Mouse (Mus musculus): Measurements from ENCODE around the gene Nudt14. TPM values are rescaled to one million over a fixed set of nuclear protein-coding genes. Genes with fewer than 3 reads are reported as not detected.

Gene Nudt14
- total and polyA plus RNA-seq, 3 experiments: 17.7 to 23.9 (median 20.7) TPM

DNA sequence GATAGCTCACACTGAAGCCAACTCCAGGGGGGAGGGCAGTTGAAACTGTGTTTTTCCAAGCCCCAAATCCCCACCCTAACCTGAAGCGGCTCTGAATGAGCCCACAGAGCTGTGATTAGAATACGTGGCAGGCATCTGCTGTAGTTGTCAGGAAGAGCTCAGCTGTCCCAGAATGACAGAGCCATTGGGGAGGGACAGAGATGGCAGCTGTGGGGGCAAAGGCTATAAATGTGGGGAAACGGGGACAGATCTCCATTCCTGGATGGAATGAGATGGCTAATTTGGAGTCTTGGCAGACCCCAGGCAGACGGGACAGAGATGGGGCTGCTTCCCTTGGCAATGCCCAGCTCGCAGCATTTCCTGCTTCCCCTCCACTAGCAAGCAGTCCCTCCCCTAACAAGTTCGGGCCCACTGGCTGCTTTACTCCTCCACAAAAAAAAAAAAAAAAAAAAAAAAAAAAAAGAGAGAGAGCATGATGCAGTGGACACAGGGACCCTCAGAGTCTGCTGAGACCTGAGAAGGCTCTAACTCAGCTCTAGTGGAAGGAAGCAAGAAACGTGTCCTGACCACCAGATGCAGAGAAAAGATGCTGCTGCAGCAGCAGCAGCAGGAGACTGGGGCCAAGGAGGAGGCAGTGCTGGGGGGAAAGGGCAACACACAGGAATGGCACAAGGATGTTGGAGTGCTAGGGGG lies 9.4 kb upstream of the Nudt14 start:
- dilution Hi-C loops (cut with MboI; ENCODE audit: extremely low pct_ligation_motif_present, extremely low pct_unique_long_range_greater_than_20kb, low sequenced_read_pairs) (no loop called here), in situ Hi-C loops (cut with MboI; ENCODE audit: low pct_ligation_motif_present, low pct_unique_long_range_greater_than_20kb, low sequenced_read_pairs) (no loop called here)
- H3K79me2 ChIP-seq (replicated peaks; ENCODE audit: control insufficient read depth, extremely low read depth, insufficient read depth, poor library complexity, severe bottlenecking): no peaks in the 10 kb centered on the region
- H3K36me3 ChIP-seq (replicated peaks in 1 of 2; ENCODE audit: control insufficient read depth in 1 of 2, insufficient read depth in 1 of 2, low read length in 1 of 2): peaks cover 0 to 14% of the 10 kb centered on the region in 2 experiments
- H3K9ac ChIP-seq (ENCODE audit: insufficient read depth, low read depth): no peak overlapping the region
- peaks cover 3 to 12% of the 10 kb centered on the region in 2 experiments; a peak in 3 of 4 replicates for H3K4me1 ChIP-seq (ENCODE audit: control insufficient read depth in 1 of 2, insufficient read depth in 2 of 2)
- H3K4me3 ChIP-seq (replicated peaks in 1 of 3; ENCODE audit: low read depth in 2 of 3, low read length in 2 of 3, poor library complexity in 1 of 3): no peak overlapping the region
- no peaks in the 10 kb centered on the region for H3K9me3 ChIP-seq (replicated peaks; ENCODE audit: low read length)
- peaks cover 32% of the 10 kb centered on the region for H3K27me3 ChIP-seq (replicated peaks)
- TF ChIP-seq ZNF384 (IDR thresholded peaks at IDR 0.05; ENCODE audit: low read depth, low read length): peak; percentile 34; the same call in 1 of the 2 replicates
- TF ChIP-seq PAX5 (IDR thresholded peaks at IDR 0.05; ENCODE audit: low read length): no peak
- no peak overlapping the region for H3K27ac ChIP-seq (ENCODE audit: insufficient read depth, low read depth)
- no peak for DNase-seq (ENCODE audit: extremely low read depth)
- no peak overlapping the region for H3K4me2 ChIP-seq (ENCODE audit: insufficient read depth, low read depth, poor library complexity, severe bottlenecking)

DNA sequence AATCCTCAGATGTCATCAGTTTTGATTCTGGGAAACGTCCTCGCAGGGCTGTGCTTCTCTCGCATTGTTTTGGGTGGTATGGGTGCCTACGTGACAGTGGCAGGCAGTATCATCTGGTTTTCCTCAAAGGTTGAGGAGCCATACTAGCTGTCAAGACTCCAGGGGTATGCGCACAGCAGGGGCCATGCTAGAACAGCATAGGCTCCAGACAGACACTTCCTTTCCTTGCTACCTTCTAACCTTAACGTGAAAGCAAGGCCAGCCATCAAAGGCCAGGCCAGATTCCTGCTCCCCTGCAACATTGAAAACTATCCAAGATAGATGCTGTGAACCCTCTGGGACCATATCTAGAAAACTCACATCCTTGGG lies 8.8 kb upstream of the Nudt14 start:
- Histone ChIP-seq H3K4me2 (ENCODE audit: insufficient read depth, low read depth, poor library complexity, severe bottlenecking) (peak overlapping the region; percentile 89), H3K4me1 (ENCODE audit: control insufficient read depth in 1 of 2, insufficient read depth in 2 of 2) (peaks cover 3 to 12% of the 10 kb centered on the region in 2 experiments; a peak in 3 of 4 replicates), H3K79me2 (replicated peaks; ENCODE audit: control insufficient read depth, extremely low read depth, insufficient read depth, poor library complexity, severe bottlenecking) (no peaks in the 10 kb centered on the region), H3K9me3 (replicated peaks; ENCODE audit: low read length) (no peaks in the 10 kb centered on the region), H3K27me3 (replicated peaks) (peaks cover 32% of the 10 kb centered on the region), H3K4me3 (replicated peaks in 1 of 3; ENCODE audit: low read depth in 2 of 3, low read length in 2 of 3, poor library complexity in 1 of 3) (peak overlapping the region in 2 of 3 experiments; percentile 18 to 64), H3K36me3 (replicated peaks in 1 of 2; ENCODE audit: control insufficient read depth in 1 of 2, insufficient read depth in 1 of 2, low read length in 1 of 2) (peaks cover 0 to 12% of the 10 kb centered on the region in 2 experiments), H3K9ac (ENCODE audit: insufficient read depth, low read depth) (peak overlapping the region; percentile 27; the same call in 1 of the 2 replicates), H3K27ac (ENCODE audit: insufficient read depth, low read depth) (no peak overlapping the region)
- TF ChIP-seq HCFC1 (IDR thresholded peaks at IDR 0.05; ENCODE audit: low read depth, low read length) (no peak), ZNF384 (IDR thresholded peaks at IDR 0.05; ENCODE audit: low read depth, low read length) (no peak), POLR2AphosphoS2 (IDR thresholded peaks at IDR 0.05; ENCODE audit: low read depth, low read length) (no peak; the same call in 1 of the 2 replicates), MXI1 (IDR thresholded peaks at IDR 0.05; ENCODE audit: low read depth, low read length) (0 out of 2 replicates have a peak, but pooled peaks have one; percentile 8), ZMIZ1 (IDR thresholded peaks at IDR 0.05; ENCODE audit: low read depth, low read length) (no peak)
- in situ Hi-C loops (cut with MboI; ENCODE audit: low pct_ligation_motif_present, low pct_unique_long_range_greater_than_20kb, low sequenced_read_pairs) (no loop called here), dilution Hi-C loops (cut with MboI; ENCODE audit: extremely low pct_ligation_motif_present, extremely low pct_unique_long_range_greater_than_20kb, low sequenced_read_pairs) (no loop called here)
- no peak for DNase-seq (ENCODE audit: extremely low read depth)

DNA sequence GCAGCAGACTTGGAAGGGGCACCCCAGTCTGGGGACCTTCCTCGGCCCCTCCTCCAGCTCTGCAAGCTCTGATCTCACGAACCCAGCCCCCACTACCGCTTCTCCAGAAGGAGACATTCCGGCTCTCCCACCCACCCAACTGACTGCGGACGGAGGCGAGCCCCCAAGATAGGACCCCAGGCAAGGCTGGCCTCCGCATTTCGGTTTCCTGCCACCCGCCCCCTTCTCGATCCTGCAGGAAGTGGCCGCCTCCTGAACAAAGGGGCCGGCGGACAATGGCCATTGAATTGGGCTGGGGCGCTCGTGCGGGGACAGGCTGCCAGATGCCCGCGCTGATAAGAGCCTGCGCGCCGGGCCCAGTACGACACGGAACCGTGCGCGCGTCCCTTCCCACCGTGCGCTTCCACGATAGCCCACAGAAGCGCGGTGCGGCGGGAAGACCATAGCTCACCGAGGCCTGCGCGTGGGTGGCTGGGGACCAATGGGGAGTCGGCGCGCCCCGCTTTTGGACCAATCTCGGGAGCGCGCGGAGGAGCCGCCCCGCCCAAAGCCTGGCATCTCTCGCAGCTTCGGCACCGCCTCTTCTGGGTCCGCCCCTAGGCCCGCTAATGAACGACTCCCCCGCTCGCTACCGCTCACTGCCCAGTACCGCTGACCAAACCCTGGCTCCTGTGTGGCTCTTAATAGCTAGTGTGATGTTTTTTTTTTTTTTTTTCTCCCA lies 8.3 kb upstream of the Nudt14 start:
- Histone ChIP-seq H3K4me2 (ENCODE audit: insufficient read depth, low read depth, poor library complexity, severe bottlenecking) (peak overlapping the region; percentile 89), H3K27me3 (replicated peaks) (peaks cover 33% of the 10 kb centered on the region), H3K4me3 (replicated peaks in 1 of 3; ENCODE audit: low read depth in 2 of 3, low read length in 2 of 3, poor library complexity in 1 of 3) (peak overlapping the region; percentile 18 to 64 (median 33)), H3K27ac (ENCODE audit: insufficient read depth, low read depth) (no peak overlapping the region), H3K4me1 (ENCODE audit: control insufficient read depth in 1 of 2, insufficient read depth in 2 of 2) (peaks cover 3 to 12% of the 10 kb centered on the region in 2 experiments; a peak in 3 of 4 replicates), H3K36me3 (replicated peaks in 1 of 2; ENCODE audit: control insufficient read depth in 1 of 2, insufficient read depth in 1 of 2, low read length in 1 of 2) (peaks cover 0 to 9% of the 10 kb centered on the region in 2 experiments), H3K79me2 (replicated peaks; ENCODE audit: control insufficient read depth, extremely low read depth, insufficient read depth, poor library complexity, severe bottlenecking) (no peaks in the 10 kb centered on the region), H3K9ac (ENCODE audit: insufficient read depth, low read depth) (peak overlapping the region; percentile 27; the same call in 1 of the 2 replicates), H3K9me3 (replicated peaks; ENCODE audit: low read length) (no peaks in the 10 kb centered on the region)
- in situ Hi-C loops (cut with MboI; ENCODE audit: low pct_ligation_motif_present, low pct_unique_long_range_greater_than_20kb, low sequenced_read_pairs): no loop called here
- DNase-seq (ENCODE audit: extremely low read depth): peak; percentile 28
- dilution Hi-C loops (cut with MboI; ENCODE audit: extremely low pct_ligation_motif_present, extremely low pct_unique_long_range_greater_than_20kb, low sequenced_read_pairs): no loop called here
- TF ChIP-seq MYC (IDR thresholded peaks at IDR 0.05; ENCODE audit: low read depth, low read length) (no peak), JUN (IDR thresholded peaks at IDR 0.05; ENCODE audit: insufficient read depth, low read depth, low read length) (no peak), CTCF (conservative IDR thresholded peaks at IDR 0.05 in 1 of 2, IDR thresholded peaks at IDR 0.05 in 1 of 2; ENCODE audit: low read depth in 2 of 2, low read length in 2 of 2) (no peak), MEF2A (IDR thresholded peaks at IDR 0.05; ENCODE audit: borderline replicate concordance, low read depth, low read length) (0 out of 2 replicates have a peak, but pooled peaks have one; percentile 18), JUND (conservative IDR thresholded peaks at IDR 0.05; ENCODE audit: low read depth, low read length) (no peak), KAT2A (IDR thresholded peaks at IDR 0.05; ENCODE audit: insufficient replicate concordance, low read length) (no peak), BHLHE40 (IDR thresholded peaks at IDR 0.05; ENCODE audit: low read depth, low read length) (no peak), ZNF384 (IDR thresholded peaks at IDR 0.05; ENCODE audit: low read depth, low read length) (0 out of 2 replicates have a peak, but pooled peaks have one; percentile 27), USF2 (conservative IDR thresholded peaks at IDR 0.05; ENCODE audit: low read depth, low read length) (no peak), POLR2AphosphoS2 (IDR thresholded peaks at IDR 0.05; ENCODE audit: low read depth, low read length) (no peak), RCOR1 (conservative IDR thresholded peaks at IDR 0.05; ENCODE audit: low read depth, low read length) (no peak), ETS1 (conservative IDR thresholded peaks at IDR 0.05; ENCODE audit: low read depth, low read length) (no peak), RAD21 (IDR thresholded peaks at IDR 0.05; ENCODE audit: low read depth, low read length) (no peak), ZMIZ1 (IDR thresholded peaks at IDR 0.05; ENCODE audit: low read depth, low read length) (peak; percentile 21; the same call in 1 of the 2 replicates), ELF1 (IDR thresholded peaks at IDR 0.05; ENCODE audit: low read depth, low read length) (peak; percentile 31; the same call in 1 of the 2 replicates), ZKSCAN1 (IDR thresholded peaks at IDR 0.05; ENCODE audit: borderline replicate concordance, low read depth, low read length) (no peak), ZC3H11A (IDR thresholded peaks at IDR 0.05; ENCODE audit: low read depth, low read length) (no peak), SMC3 (IDR thresholded peaks at IDR 0.05; ENCODE audit: low read depth, low read length) (no peak)
